Mouse (Mus musculus) lung, postnatal 36 days (tissue): ENCODE measurements at regions not wholly inside any gene's neighbourhood (a gene's known extent, or its start where the extent isn't known, plus 50 kb on each side); places are given as distances from the start of the nearest gene placed in this dataset.
A peak's percentile ranks its signal among the peaks of the same experiment; 100 is the strongest.

ENCODE experiments used
- DNase-seq: peaks from one replicate; pipeline ENCODE4 v3.0.0; 2022; ENCODE audit warnings: mixed read lengths

- no peak for DNase-seq
These were observed 194.9 kb upstream of the Klf4 start for GRCm38 (mm10) chr4:55727178-55727577.

- DNase-seq = no peak
These were observed 193.8 kb upstream of the Klf4 start for GRCm38 (mm10) chr4:55726081-55726480.

DNA sequence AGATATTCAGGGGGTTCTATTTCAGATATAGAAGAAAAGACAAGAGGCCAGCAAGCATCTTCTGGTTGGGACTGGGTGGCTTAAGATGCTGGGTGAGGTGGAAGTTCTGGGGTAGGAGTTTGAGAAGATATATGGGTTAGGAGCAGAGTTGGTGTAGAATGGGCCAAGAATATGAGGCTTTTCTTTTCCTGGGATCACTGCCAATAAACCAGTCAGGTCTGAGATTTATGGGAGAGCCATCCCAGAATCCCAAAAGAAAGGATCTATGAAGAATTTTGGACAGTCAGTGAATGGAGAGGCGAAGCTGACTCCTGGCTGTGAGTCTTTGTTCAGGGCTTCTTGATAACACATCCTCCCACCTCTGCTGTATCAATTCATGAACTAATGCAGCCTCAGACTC, 192.0 kb upstream of the Klf4 start:
- DNase-seq = no peak

- no peak for DNase-seq
These were observed 190.9 kb upstream of the Klf4 start for GRCm38 (mm10) chr4:55723124-55723523.

GRCm38 (mm10) chr4:55722388-55722787, 190.1 kb upstream of the Klf4 start:
- DNase-seq = peak; percentile 46

GRCm38 (mm10) chr4:55721834-55722233, 189.6 kb upstream of the Klf4 start:
- DNase-seq = peak; percentile 66

DNA sequence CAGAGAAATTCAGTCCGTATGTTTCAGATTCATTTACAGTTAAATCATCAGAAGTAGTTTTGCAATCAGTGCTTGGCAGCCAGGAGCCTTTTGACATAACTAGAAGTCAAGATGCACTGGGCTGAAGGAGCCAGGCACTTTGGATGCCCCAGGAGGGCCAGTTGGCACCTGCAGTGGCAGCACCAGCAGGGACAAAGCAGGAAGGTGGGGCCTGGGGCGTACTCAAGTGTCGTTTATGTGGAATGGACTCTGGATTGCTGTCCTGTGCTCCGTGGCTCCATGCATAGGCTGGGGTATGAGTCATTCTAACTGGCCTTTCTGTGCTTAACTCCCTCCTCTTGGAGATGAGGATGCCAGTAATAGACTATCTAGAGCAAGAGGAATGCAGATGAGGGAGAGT, 186.2 kb upstream of the Klf4 start:
- DNase-seq = peak; percentile 66

DNA sequence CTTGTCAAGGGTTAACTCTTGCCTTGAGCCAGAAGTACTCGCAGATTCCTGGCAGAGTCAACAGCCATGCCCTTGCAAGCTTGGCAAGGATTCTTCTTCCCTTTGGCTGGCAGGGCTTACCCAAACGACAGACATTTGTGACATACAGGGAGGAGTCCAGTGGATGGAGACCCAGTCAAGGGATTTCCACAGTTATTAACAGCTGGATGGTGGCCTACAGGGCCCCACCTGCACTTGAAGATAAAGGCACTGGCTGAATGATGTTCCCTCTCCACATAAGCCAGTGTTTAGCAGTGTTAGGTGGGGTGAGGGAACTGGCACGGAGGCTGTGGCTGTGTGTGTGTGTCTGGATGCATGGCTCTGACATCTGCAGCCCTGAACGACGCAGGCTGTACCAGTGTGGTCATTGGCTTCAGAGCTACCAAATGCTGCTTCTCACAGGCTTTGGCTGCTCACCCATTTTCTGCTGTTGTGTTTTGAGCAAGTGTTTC, 183.9 kb upstream of the Klf4 start:
- peak; percentile 31 for DNase-seq

DNA sequence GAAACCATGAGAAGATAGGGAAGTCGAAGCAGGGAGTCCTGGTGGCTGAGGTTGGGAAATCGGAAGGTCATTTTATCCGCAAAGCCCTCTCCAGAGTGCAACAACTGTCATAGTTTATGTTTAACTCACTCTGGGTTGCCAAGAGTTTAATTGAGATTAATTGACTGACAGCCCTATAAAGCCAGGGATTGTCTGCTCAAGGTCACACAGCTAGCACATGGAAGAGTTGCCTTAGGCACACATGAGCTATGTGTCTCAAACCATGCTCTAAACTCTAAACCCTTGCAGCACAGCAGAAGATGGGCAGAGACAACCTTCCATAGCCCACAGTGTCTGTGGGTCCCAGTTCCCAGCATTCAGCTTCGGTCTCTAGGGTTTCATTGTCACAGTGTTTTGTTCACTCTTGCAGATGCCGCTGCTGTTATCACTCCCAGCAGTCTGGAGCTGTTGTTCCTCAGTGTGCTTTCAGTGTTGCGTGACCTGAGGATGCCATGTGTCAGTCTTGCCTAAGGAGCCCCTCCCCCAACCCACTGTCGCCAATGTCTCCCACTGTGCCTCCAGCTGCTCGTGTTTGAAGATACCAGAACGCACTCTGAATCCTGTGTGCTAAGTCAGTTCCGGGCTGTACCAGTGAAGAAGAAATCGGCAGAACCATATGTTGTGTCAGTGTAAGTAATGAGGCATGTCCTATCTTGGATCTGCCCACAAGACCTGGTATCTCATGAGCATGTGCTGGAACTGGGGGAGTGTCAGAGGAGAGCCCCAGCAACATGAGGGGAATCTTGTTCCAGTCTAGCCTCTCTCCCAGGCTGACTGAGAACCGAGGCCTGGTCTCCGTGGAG, 179.5 kb upstream of the Klf4 start:
- DNase-seq = no peak

DNA sequence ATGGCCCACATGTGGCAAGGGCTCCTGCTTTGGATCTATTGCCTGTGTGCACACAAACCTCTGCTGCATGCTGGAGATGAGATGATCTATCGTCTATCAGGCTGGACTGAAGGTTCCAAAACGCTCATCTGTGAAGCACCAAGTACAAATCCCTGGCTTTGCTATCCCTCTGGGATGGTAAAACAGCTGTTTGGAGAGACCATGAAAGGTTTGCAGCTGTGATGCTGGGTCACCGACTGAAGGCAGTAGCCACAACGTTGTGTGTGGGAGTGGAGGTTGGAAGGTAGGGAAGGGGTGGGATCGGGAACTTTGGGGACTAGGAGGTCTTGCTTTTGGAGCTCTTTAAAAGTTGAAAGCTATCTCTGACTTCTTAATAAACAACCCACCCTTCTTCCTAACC, 178.2 kb upstream of the Klf4 start:
- DNase-seq = no peak

GRCm38 (mm10) chr4:55708808-55709207, 176.5 kb upstream of the Klf4 start:
- no peak for DNase-seq

GRCm38 (mm10) chr4:55707916-55708315, 175.7 kb upstream of the Klf4 start:
- DNase-seq = no peak

- no peak for DNase-seq
These were observed 172.7 kb upstream of the Klf4 start for GRCm38 (mm10) chr4:55704921-55705320.

DNA sequence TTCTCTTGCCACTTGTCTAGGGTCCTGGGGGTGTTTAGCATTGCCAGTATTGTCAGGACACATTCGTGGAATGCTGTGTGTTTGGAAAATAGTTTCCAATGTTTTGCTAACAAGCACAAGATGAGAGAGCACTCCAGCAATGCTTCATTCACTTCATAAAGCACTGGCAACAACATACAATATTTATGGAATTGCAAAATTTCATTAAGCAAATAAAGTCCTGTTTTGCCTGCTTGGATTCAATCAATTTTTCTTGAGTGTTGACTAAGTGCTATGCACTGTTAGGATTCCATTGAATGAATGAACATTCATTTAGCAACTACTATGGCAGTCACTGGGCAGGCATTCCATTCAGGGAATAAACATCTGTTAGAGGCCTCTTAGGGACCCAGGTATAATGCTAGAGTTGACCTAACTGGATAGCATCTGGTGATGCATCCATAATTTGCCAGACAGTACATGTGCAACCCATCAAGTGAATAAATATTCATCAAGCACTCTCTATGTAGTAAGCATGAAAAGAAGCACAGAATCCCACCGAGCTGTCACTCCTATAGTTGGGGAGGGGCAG, 171.2 kb upstream of the Klf4 start:
- no peak for DNase-seq

DNA sequence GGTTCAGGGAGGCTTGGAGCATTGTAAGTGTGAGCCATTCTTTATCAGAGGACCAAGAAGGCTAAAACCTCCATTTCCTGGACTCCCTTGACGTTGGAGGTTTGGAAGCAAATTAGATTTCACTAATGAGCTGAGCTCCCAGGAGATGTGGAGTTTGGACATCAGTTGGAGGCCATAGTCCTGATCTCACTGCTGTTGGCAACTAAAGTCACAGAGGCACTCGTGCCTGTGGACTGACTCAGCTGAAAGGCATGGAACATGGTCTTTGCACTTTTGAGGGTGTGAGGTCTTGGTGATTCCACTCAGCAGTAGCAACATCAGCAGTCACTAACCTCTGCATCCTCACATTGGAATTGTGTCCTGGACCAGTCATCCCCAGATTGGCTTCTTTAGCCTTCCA, 169.1 kb upstream of the Klf4 start:
- no peak for DNase-seq

GRCm38 (mm10) chr4:55699917-55700316, 167.7 kb upstream of the Klf4 start:
- DNase-seq = no peak

GRCm38 (mm10) chr4:55699161-55699560, 166.9 kb upstream of the Klf4 start:
- no peak for DNase-seq

DNA sequence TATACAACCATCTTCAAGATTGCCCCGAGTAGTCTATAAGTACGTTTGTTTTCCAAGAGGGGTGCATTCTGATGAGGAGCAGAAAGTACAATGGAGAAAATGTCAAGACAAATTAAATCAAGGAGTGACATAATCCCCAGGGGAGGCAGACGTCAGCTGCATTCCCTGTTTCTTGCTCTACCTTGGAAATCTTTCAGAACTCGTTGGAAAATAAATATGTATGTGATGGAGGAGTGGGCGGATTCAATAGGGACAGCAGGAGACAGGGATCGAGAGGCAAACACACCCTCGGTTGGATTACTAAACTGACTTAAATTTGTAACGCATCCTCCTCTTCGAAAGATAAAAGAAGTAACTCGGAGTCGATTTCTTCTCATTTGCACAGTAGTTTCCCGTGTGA, 164.8 kb upstream of the Klf4 start:
- DNase-seq = no peak

GRCm38 (mm10) chr4:55696428-55696827, 164.2 kb upstream of the Klf4 start:
- DNase-seq = peak; percentile 23

GRCm38 (mm10) chr4:55695246-55695645, 163.0 kb upstream of the Klf4 start:
- no peak for DNase-seq

GRCm38 (mm10) chr4:55689479-55689878, 157.2 kb upstream of the Klf4 start:
- no peak for DNase-seq

DNA sequence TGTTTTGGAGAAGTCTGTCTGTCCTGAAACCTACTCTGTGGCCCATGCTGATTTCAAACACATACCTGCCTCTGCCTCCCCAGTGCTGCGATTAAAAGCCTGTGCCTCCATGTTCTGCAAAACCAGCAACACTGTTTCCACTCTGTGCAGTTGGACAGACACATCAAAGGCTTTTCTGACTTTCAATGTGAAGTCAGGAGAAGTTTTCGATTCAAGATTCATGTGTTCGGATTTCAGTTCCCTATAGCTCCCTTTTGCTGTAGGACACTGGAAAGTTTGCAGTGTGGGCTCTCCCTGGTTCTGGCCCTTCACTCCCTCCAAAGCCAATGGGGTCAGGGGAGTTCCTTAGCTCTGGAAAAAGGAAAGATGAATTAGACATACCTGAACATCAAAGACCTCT, 154.5 kb upstream of the Klf4 start:
- DNase-seq = no peak

- peak; percentile 82 for DNase-seq
These were observed 140.0 kb upstream of the Klf4 start for GRCm38 (mm10) chr4:55672288-55672687.

DNA sequence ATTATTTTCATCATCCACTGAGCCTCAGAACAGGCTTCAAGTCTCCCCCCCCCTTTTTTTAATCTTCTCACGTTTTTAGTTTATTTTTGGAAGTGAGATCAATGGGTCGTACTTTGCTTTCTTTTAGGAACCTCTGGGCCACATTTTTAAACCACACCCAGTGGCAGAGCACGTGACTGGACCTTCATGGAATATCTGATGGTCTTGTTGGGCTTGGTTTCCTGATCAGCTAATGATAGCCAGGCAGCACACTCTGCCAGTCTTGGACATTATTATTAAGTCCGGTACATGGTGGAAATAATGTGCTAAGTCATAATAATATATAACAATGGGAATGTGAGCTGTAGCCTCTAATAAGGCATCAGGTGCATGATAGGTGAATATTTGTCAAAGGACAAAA, 138.0 kb upstream of the Klf4 start:
- DNase-seq = peak; percentile 78

- no peak for DNase-seq
These were observed 132.6 kb upstream of the Klf4 start for GRCm38 (mm10) chr4:55664822-55665221.
